Mouse (Mus musculus) embryonic facial prominence, embryonic 15.5 days (tissue): ENCODE results near the gene Ptges2. TPM values are rescaled to one million over a fixed set of nuclear protein-coding genes. Genes with fewer than 3 reads are reported as not detected.
A peak's percentile ranks its signal among the peaks of the same experiment; 100 is the strongest.

ENCODE experiments used
- ATAC-seq: fragments of 200-750 bp; cut with Nextera tagmentation; 2 replicates; pipeline ENCODE4 v1.8.0; 2017; ENCODE audit warnings: low read depth, moderate TSS enrichment; ENCODE audit not compliant: insufficient number of reproducible peaks, low FRiP score, low TSS enrichment
- H3K27ac ChIP-seq: fragments of 300-500 bp; sonication (generic); replicated peaks from 2 replicates; pipeline ENCODE4 v1.5.1; 2015; ENCODE audit warnings: mild to moderate bottlenecking, inconsistent platforms
- H3K27me3 ChIP-seq: fragments of 300-500 bp; sonication (generic); 2 replicates; pipeline ENCODE4 v1.6.1; 2015; ENCODE audit warnings: inconsistent platforms
- H3K36me3 ChIP-seq: fragments of 300-500 bp; sonication (generic); 2 replicates; pipeline ENCODE4 v1.6.1; 2015; ENCODE audit warnings: mild to moderate bottlenecking, inconsistent platforms
- H3K4me1 ChIP-seq: fragments of 300-500 bp; sonication (generic); 2 replicates; pipeline ENCODE4 v1.6.1; 2015; ENCODE audit warnings: inconsistent platforms
- H3K4me2 ChIP-seq: fragments of 300-500 bp; sonication (generic); replicated peaks from 2 replicates; pipeline ENCODE4 v1.6.1; 2015; ENCODE audit warnings: mild to moderate bottlenecking, inconsistent platforms
- H3K4me3 ChIP-seq: fragments of 300-500 bp; sonication (generic); replicated peaks from 2 replicates; pipeline ENCODE4 v1.5.1; 2015; ENCODE audit warnings: mild to moderate bottlenecking, inconsistent platforms
- H3K9ac ChIP-seq: fragments of 300-500 bp; sonication (generic); 2 replicates; pipeline ENCODE4 v1.6.1; 2015; ENCODE audit warnings: inconsistent platforms
- H3K9me3 ChIP-seq: fragments of 300-500 bp; sonication (generic); replicated peaks from 2 replicates; pipeline ENCODE4 v1.6.1; 2016; ENCODE audit warnings: inconsistent platforms
- WGBS: fragments of 180-500 bp; shearing (Covaris S2); methylation state at CpG from one replicate; pipeline ENCODE4 v1.1.7; 2015; 5-methylcytosine and 5-hydroxymethylcytosine counted together
- polyA plus RNA-seq: library from polyadenylated mRNA; unstranded; fragments of >200 nt; fragmentation: Nextera tagmentation; extraction: Ambion mirVana; gene quantifications from 2 replicates; pipeline ENCODE4 v1.2.1, GENCODE M21; 2015

The Ptges2 gene
- polyA plus RNA-seq, 1 experiment from 2014 or later = 29.8 TPM

- H3K9ac ChIP-seq = no peak overlapping the region
- H3K4me2 ChIP-seq = no peak overlapping the region
- ATAC-seq = no peak
- no peaks in the 10 kb centered on the region for H3K27me3 ChIP-seq
- H3K4me1 ChIP-seq = no peaks in the 10 kb centered on the region
- peaks cover 87% of the 10 kb centered on the region for H3K36me3 ChIP-seq
- no peak overlapping the region; the same call in 1 of the 2 replicates for H3K27ac ChIP-seq
- no peak overlapping the region for H3K4me3 ChIP-seq
- no peaks in the 10 kb centered on the region for H3K9me3 ChIP-seq
- WGBS = 89% methylated on average over 13 of the region's 13 CpGs
These were observed 20.3 kb upstream of the Ptges2 start for GRCm38 (mm10) chr2:32375317-32375940.

- Histone ChIP-seq H3K4me3 (no peak overlapping the region), H3K9me3 (no peaks in the 10 kb centered on the region), H3K27me3 (no peaks in the 10 kb centered on the region), H3K4me2 (no peak overlapping the region), H3K4me1 (peaks cover 10% of the 10 kb centered on the region), H3K36me3 (peaks cover 71% of the 10 kb centered on the region), H3K9ac (no peak overlapping the region), H3K27ac (no peak overlapping the region)
- 92% methylated on average over 10 of the region's 10 CpGs for WGBS
- ATAC-seq = no peak
These were observed 18.7 kb upstream of the Ptges2 start for GRCm38 (mm10) chr2:32376963-32377362.

GRCm38 (mm10) chr2:32380001-32380500, 15.6 kb upstream of the Ptges2 start:
- Histone ChIP-seq H3K4me1 (peaks cover 17% of the 10 kb centered on the region), H3K9me3 (no peaks in the 10 kb centered on the region), H3K36me3 (peaks cover 47% of the 10 kb centered on the region), H3K27me3 (no peaks in the 10 kb centered on the region), H3K9ac (no peak overlapping the region), H3K27ac (no peak overlapping the region), H3K4me2 (no peak overlapping the region), H3K4me3 (no peak overlapping the region)
- ATAC-seq = no peak
- 89% methylated on average over 7 of the region's 7 CpGs for WGBS

- peak; percentile 8 for ATAC-seq
- H3K27ac ChIP-seq = 0 out of 2 replicates have a peak overlapping the region, but pooled peaks have one; percentile 1
- H3K4me2 ChIP-seq = peak overlapping the region; percentile 94
- peaks cover 17% of the 10 kb centered on the region for H3K4me1 ChIP-seq
- peak overlapping the region; percentile 60 for H3K4me3 ChIP-seq
- H3K9ac ChIP-seq = peak overlapping the region; percentile 35
- H3K9me3 ChIP-seq = no peaks in the 10 kb centered on the region
- no peaks in the 10 kb centered on the region for H3K27me3 ChIP-seq
- peaks cover 35% of the 10 kb centered on the region for H3K36me3 ChIP-seq
- under 1% methylated on average over 27 of the region's 27 CpGs for WGBS
These were observed 14.4 kb upstream of the Ptges2 start for GRCm38 (mm10) chr2:32381141-32381774.

GRCm38 (mm10) chr2:32381775-32382223, 13.9 kb upstream of the Ptges2 start, which contains the start of gene 1110008P14Rik:
Gene 1110008P14Rik, minus strand, starts transcription at chr2:32381938.
- peaks cover 17% of the 10 kb centered on the region for H3K4me1 ChIP-seq
- H3K9me3 ChIP-seq = no peaks in the 10 kb centered on the region
- peak; percentile 90 for ATAC-seq
- peaks cover 31% of the 10 kb centered on the region for H3K36me3 ChIP-seq
- no peaks in the 10 kb centered on the region for H3K27me3 ChIP-seq
- H3K4me2 ChIP-seq = peak within 1 kb of the TSS; percentile 94
- 1% methylated on average over 40 of the region's 47 CpGs for WGBS
- peak within 1 kb of the TSS; percentile 60 for H3K4me3 ChIP-seq
- H3K27ac ChIP-seq = 0 out of 2 replicates have a peak within 1 kb of the TSS, but pooled peaks have one; percentile 1
- peak within 1 kb of the TSS; percentile 43 for H3K9ac ChIP-seq

- no peak for ATAC-seq
- Histone ChIP-seq H3K4me2 (no peak overlapping the region), H3K9me3 (no peaks in the 10 kb centered on the region), H3K36me3 (peaks cover 22% of the 10 kb centered on the region), H3K27me3 (no peaks in the 10 kb centered on the region), H3K4me3 (no peak overlapping the region), H3K9ac (no peak overlapping the region), H3K27ac (no peak overlapping the region), H3K4me1 (peaks cover 17% of the 10 kb centered on the region)
- WGBS = 60% methylated on average over 2 of the region's 2 CpGs
These were observed 13.0 kb upstream of the Ptges2 start for GRCm38 (mm10) chr2:32382689-32383088.

GRCm38 (mm10) chr2:32387706-32388490, 7.8 kb upstream of the Ptges2 start, which contains the start of gene Lcn2:
Gene Lcn2, minus strand, starts transcription at chr2:32388252.
- H3K27me3 ChIP-seq = no peaks in the 10 kb centered on the region
- no peaks in the 10 kb centered on the region for H3K9me3 ChIP-seq
- 54% methylated on average over 5 of the region's 5 CpGs for WGBS
- H3K36me3 ChIP-seq = no peaks in the 10 kb centered on the region
- no peaks in the 10 kb centered on the region for H3K4me1 ChIP-seq
- H3K4me3 ChIP-seq = no peak within 1 kb of the TSS
- no peak within 1 kb of the TSS for H3K4me2 ChIP-seq
- H3K27ac ChIP-seq = no peak within 1 kb of the TSS
- H3K9ac ChIP-seq = no peak within 1 kb of the TSS
- ATAC-seq = no peak

- 75% methylated on average over 2 of the region's 2 CpGs for WGBS
- no peak overlapping the region for H3K4me3 ChIP-seq
- H3K9me3 ChIP-seq = no peaks in the 10 kb centered on the region
- no peaks in the 10 kb centered on the region for H3K27me3 ChIP-seq
- no peak overlapping the region for H3K9ac ChIP-seq
- no peaks in the 10 kb centered on the region for H3K36me3 ChIP-seq
- ATAC-seq = no peak
- H3K4me1 ChIP-seq = no peaks in the 10 kb centered on the region
- H3K4me2 ChIP-seq = no peak overlapping the region
- no peak overlapping the region for H3K27ac ChIP-seq
These were observed 6.5 kb upstream of the Ptges2 start for GRCm38 (mm10) chr2:32389157-32389556.

GRCm38 (mm10) chr2:32390871-32391270, 4.8 kb upstream of the Ptges2 start:
- Histone ChIP-seq H3K27ac (no peak overlapping the region), H3K9me3 (no peaks in the 10 kb centered on the region), H3K4me2 (no peak overlapping the region), H3K27me3 (no peaks in the 10 kb centered on the region), H3K4me3 (no peak overlapping the region), H3K4me1 (peaks cover 6% of the 10 kb centered on the region), H3K9ac (no peak overlapping the region), H3K36me3 (no peaks in the 10 kb centered on the region)
- WGBS = 63% methylated on average over 8 of the region's 8 CpGs
- no peak for ATAC-seq

GRCm38 (mm10) chr2:32392063-32392462, 3.6 kb upstream of the Ptges2 start:
- Histone ChIP-seq H3K27me3 (no peaks in the 10 kb centered on the region), H3K27ac (no peak overlapping the region), H3K4me3 (no peak overlapping the region), H3K36me3 (no peaks in the 10 kb centered on the region), H3K9ac (no peak overlapping the region), H3K4me2 (no peak overlapping the region), H3K9me3 (no peaks in the 10 kb centered on the region), H3K4me1 (peaks cover 10% of the 10 kb centered on the region)
- WGBS = 83% methylated on average over 5 of the region's 5 CpGs
- ATAC-seq = no peak

- Histone ChIP-seq H3K4me2 (peak overlapping the region; percentile 94), H3K27ac (peak overlapping the region; percentile 94), H3K27me3 (no peaks in the 10 kb centered on the region), H3K4me3 (peak overlapping the region; percentile 90), H3K4me1 (peaks cover 17% of the 10 kb centered on the region), H3K9me3 (no peaks in the 10 kb centered on the region), H3K9ac (peak overlapping the region; percentile 65), H3K36me3 (peaks cover 4% of the 10 kb centered on the region; the same call in 1 of the 2 replicates)
- ATAC-seq = 0 out of 2 replicates have a peak, but pooled peaks have one; percentile 3
- 4% methylated on average over 8 of the region's 8 CpGs for WGBS
These were observed 723 bp upstream of the Ptges2 start for GRCm38 (mm10) chr2:32394973-32395372.
